Mouse (Mus musculus) ES-CJ7 (cell line): ENCODE data around the gene Mgarp.
"Not testable (repeated sequence)": the region's sequence is repeated elsewhere in the genome, so short reads cannot be mapped to it uniquely, and the experiment has no call there.

Experiments
- DNase-seq: peaks from one replicate; pipeline ENCODE4 v3.0.0; 2011; ENCODE audit warnings: low read depth, low spot score

Gene Mgarp

DNA sequence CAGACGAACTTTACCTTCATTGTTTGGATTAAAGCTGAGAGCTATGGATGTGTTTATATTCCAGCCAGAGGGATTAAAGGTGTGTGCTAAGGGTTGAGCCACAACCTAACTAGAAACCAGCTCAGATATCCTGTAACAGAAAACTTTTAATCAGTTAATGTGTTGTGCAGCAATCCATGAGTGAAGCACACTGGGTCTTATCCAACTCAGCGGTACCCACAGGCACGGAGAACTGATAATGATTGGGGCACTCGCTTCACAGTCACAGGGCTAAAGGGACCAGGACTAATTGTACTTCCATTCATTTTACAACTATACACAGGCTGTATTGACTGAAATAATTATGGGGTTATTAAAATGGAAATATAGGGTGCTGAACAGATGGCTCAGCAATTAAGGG, 29.6 kb downstream of the Mgarp start:
- DNase-seq: no peak

GRCm38 (mm10) chr3:51365517-51365882, 31.0 kb downstream of the Mgarp start:
- DNase-seq: no peak

GRCm38 (mm10) chr3:51364703-51365516, 31.6 kb downstream of the Mgarp start:
- peak; percentile 67 for DNase-seq

DNA sequence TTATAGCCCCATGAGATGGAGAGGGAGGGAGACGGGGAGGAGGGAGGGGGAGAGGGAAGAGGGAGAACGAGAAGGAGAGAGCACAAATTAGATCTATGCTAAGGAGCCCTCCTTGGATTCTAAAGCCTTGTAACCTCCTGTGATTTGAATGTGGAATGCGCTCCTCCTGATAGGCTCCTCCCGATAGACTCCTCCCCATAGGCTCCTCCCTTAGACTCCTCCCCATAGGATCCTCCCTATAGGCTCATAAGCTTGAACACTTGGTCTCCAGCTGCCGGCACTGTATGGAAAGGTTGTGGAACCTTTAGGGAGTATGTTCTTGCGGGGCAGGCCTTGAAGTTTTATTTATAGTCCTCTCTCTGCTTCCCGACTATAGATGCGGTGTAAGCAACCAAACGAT, 35.5 kb downstream of the Mgarp start:
- DNase-seq: peak; percentile 93

DNA sequence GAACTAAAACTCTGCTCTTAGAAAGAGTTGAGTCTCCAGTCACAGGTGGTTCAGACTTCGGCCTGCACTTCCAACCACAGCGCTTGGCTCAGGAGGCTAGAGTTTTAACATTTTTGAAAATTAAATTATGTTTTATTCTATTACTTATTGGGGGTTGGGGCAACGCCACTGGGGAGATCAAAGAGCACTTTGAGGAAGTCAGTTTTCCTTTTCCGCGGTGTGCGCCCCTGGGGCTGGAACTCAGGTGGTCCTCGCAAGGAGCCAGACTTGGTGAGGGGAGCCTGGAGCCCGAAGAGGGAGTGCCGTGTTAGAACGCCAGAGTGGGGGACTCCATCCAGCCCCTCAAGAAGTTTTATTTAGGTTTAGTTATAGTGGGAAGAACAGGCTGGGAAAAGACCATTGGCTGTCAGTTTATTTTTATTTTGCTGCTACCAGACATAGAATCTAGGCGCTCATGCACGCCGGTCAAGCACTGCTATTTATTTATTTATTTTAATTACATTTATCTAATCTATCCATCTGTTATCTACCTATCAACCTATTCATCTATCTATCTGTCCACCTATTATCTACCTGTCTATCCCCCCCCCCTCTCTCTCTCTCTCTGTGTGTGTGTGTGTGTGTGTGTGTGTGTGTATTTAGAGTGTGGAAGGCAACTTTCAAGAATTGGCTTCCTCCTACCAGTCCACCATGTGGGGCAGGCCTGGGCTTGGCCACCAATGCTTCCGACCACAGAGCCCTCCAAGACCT, 36.8 kb downstream of the Mgarp start:
- no peak for DNase-seq

DNA sequence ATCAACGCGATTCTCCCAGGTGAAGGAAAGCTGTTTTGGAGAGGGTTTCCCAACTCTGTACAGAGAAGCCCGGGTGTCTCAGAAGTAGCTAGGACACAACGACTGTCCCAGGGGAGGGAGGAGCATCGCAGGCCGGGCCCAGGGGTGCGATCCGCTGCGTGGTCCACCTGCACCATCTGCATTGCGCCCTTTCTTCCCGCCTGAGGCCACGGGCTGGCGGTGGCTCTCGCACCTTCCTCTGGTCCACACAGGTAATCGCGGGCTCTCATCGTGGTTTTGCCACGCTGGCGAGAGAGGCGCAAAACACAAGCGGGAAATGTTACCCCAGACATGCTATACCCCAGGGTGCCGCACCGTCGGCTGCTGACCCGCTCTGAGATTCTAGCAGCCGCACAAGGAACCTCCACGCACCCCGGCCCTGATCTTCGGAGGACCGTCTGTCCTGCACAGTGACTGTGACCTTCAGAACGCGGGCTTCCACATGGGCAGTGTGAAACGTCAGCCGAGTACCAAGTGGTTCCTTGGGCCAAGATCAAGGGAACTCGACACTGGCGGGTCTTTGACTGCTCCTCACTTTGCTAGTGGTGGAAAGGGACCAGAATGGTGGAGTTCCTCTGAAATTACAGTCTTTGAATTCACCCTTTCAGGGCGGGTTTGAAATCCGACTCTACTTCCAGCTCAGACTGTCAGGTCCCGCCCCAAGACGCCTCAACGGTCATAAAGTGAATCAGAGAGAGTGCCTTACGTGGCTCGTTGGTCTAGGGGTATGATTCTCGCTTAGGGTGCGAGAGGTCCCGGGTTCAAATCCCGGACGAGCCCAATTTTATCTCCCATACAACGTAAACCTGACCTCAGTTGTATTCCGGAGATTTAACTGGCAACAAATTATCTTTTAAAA, 37.6 kb downstream of the Mgarp start:
- DNase-seq: peak; percentile 85

DNA sequence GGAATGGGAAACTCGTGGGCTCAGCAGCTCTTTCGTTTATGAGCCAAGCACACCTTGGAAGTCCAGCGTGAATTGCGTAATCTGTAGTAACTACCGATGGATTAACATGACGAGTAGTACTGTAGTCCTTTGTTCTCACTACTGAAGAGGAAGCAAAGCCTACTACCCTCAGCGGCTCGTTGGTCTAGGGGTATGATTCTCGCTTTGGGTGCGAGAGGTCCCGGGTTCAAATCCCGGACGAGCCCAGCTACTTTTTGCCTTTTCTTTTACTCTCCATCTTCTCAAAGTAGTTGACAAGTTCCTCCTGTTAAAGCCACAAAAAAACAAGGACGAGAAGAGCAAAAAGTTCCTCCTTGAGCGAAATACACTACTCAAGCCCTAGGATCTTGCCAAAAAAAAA, 38.4 kb downstream of the Mgarp start:
- DNase-seq: peak; percentile 89

GRCm38 (mm10) chr3:51357624-51358023, 38.9 kb downstream of the Mgarp start:
- peak; percentile 40 for DNase-seq

GRCm38 (mm10) chr3:51357078-51357477, 39.5 kb downstream of the Mgarp start:
- no peak for DNase-seq

DNA sequence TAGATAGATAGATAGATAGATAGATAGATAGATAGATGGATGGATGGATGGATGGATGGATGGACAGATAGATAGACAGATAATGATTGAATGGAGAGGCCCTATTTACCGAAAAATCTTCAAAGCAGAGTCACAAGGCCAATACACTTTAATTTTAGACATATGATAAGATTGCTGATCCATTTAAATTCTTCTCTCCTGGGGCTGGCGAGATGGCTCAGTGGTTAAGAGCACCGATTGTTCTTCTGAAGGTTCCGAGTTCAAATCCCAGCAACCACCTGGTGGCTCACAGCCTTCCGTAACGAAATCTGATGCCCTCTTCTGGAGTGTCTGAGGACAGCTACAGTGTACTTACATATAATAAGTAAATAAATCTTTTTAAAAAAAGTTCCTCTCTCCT, 41.6 kb downstream of the Mgarp start:
- not testable (repeated sequence) for DNase-seq

DNA sequence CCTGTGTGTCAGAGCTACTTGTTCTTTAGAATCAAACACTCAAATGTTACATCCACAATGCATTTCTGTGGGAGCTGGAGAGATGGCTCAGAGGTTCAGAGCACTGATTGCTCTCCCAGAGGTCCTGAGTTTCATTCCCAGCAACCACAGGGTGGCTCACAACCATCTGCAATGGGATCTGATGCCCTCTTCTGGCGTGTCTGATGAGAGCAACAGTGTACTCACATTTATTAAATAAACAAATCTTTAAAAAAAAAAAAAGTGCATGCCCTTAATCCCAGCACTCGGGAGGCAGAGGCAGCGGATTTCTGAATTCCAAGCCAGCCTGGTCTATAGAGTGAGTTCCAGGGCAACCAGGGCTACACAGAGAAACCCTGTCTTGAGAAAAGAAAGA, 42.5 kb downstream of the Mgarp start:
- DNase-seq: peak; percentile 66

- DNase-seq: peak; percentile 72
These were observed 43.1 kb downstream of the Mgarp start for GRCm38 (mm10) chr3:51353325-51354033.

DNA sequence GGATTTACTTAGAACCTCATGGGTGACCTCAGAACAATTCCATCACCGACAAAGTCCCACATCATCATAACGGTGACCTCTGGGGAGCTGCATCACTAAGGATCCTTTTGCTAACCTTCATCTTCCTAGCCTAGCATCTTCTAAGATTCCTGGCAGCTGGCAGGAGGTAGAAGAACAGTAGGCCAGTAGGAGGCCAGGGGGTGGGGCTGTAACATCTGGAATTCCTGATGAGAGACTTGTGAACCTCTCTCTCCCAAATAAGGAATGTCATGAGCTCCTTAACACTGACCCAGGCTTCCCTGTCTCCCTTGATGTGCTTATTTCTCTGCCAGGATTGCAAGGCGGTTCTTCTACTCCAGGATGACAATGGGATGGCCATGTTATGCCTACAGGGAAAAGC, 45.7 kb downstream of the Mgarp start:
- DNase-seq: peak; percentile 68

GRCm38 (mm10) chr3:51348646-51349238, 47.8 kb downstream of the Mgarp start:
- DNase-seq: no peak

DNA sequence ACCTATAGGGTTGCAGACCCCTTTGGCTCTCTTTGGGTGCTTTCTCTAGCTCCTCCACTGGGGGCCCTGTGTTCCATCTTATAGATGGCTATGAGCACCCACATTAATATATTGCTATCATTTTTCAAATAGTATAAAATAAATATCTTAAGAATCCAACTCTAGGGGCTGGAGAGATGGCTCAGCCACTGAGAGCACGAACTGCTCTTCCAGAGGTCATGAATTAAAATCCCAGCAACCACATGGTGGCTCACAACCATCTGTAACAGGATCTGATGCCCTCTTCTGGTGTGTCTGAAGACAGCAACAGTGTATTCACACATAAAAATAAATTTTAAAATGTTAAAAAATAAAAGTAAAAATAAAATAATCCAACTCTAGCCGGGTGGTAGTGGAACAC, 51.5 kb downstream of the Mgarp start:
- not testable (repeated sequence) for DNase-seq

DNA sequence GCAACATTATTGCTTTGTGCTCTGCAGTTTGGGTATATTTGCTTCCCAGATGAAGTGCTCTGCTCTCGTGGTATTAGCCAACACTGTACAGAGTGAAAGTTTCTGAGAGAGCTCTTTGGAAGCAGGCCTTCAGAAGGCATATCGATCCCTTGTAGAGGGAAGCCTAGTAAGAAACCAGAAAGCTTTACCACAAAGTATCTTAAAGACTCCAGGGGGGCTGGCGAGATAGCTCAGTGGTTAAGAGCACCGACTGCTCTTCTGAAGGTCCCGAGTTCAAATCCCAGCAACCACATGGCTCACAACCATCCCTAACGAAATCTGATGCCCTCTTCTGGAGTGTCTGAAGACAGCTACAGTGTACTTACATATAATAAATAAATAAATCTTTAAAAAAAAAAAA, 52.4 kb downstream of the Mgarp start:
- not testable (repeated sequence) for DNase-seq

DNA sequence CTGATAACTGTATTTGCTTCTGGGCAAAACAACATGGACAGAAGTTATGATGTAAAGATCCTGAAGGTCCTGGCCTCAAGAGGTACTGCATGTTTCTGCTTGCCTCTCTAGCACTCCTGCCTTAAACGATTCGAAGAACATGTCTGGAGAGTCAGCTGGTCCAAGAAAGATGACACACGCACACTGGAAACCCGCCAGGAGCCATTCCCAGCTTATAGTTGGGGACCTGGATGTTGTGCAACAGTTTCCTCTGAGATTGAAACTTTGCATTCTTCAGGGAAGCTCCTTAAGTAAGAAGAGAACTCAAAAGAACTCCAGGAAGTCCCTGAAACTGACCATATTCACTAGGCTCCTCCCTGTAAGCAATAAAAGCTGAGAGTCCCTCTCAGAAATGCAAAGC, 53.3 kb downstream of the Mgarp start:
- no peak for DNase-seq

DNA sequence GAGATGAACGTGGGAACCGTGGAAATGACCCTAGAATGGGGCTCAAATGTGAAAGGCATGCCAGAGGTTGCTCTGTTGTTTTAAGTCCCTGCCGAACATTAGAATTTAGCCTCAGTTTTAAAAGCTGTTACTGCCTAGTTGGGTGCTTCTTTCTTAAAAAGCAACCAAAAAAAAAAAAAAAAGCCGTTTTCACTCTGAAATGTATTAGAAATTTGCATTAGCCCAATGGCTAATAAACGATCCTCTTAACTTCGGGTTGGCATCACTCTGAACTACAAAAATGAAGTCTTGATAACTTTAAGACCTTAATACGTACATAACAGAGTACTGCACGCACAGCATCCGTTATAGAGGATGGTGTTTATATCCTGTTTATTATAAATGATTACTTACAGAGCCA, 54.4 kb downstream of the Mgarp start:
- no peak for DNase-seq

GRCm38 (mm10) chr3:51341268-51342081, 55.1 kb downstream of the Mgarp start:
- peak; percentile 74 for DNase-seq
